Mouse (Mus musculus) left cerebral cortex, postnatal 10 days (tissue): ENCODE data around the gene Bbs9. TPM values are rescaled to one million over a fixed set of nuclear protein-coding genes. Genes with fewer than 3 reads are reported as not detected.

Experiments
- DNase-seq, 2 experiments: peaks; one replicate each; pipeline ENCODE4 v3.0.0; 2021 to 2022; ENCODE audit warnings: low spot score in 2 of 2, mixed read lengths in 1 of 2; ENCODE audit errors: extremely low spot score in 1 of 2
- intact Hi-C: fragments of 180-260 bp; cut with DNase I; formaldehyde crosslinking; loops from one replicate; pipeline ENCODE4 v1.15.1; 2025
- total RNA-seq, 2 experiments: library from RNA; stranded (reverse); gene quantifications; 2 replicates each; pipeline ENCODE4 v1.2.3; 2021

Bbs9 gene
- total RNA-seq, 2 experiments from 2014 or later: 27.8 to 28.6 TPM

DNA sequence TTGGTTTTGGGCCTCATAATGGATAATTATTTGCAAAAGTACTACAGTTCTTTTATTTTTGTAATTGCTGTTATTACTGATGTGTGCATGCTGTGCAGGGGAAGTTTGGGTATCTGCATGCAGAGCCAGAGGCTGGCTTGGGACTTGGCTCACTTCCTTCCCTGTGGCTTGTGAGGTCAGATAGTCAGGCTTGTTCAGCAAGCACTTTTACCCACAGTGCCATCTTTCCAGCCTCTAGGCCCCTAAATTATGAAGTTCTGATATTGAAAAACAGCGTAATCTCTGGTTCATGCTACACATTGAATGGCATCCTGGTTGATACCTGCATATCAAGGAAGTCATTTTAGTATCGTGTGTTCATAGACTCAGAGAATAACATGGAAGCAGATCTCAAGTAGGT, 197.4 kb downstream of the Bbs9 start:
- no peak for DNase-seq
- intact Hi-C loops: no loop called here

GRCm38 (mm10) chr9:22677132-22677829, 201.8 kb downstream of the Bbs9 start:
- no peak for DNase-seq
- intact Hi-C loops: no loop called here

GRCm38 (mm10) chr9:22677997-22678396, 202.5 kb downstream of the Bbs9 start:
- intact Hi-C loops: no loop called here
- DNase-seq: no peak

- intact Hi-C loops: no loop called here
Measured at GRCm38 (mm10) chr9:22678496-22678895, 203.0 kb downstream of the Bbs9 start.

DNA sequence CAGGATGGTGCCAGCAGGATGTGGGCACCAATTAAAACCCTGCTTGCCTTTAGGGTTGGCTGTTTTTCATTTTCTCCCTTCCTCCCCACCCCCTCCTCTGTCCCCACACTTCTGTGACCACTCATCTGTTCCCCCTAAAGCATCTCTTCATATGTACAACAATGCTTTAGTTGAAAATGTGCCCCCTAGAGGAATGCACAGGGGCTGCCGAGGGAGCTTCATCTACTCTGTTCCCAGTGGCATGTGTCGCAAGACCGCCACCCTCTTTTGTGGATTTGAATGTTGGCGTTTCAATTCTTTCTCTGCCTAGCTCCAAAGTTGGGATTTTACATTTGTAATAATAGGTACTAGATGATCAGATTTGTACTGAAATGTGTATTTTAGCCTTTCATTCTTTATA, 204.0 kb downstream of the Bbs9 start:
- intact Hi-C loops: no loop called here
- DNase-seq: no peak

More at GRCm38 (mm10) chr9:22678496-22678895, 203.0 kb downstream of the Bbs9 start:
- DNase-seq: no peak

DNA sequence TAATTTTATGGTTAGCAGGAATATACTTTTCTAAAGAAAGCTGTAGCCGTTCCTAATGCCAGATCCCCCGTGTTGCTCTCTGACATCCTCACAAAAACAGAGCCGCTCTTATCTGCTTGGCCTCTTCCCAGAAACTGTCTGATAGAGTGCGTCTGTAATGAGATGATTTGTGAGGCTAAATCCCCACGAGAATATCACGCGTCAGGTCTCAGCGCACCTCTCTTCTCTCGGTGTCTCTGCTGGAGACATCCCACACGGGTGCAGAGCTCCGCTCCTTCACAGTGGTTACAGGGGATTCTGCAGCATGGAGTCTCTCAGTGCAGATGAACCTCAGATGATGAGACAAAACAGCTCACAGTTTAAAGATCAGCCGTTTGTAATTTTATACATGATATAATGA, 204.5 kb downstream of the Bbs9 start:
- no peak for DNase-seq
- intact Hi-C loops: no loop called here

DNA sequence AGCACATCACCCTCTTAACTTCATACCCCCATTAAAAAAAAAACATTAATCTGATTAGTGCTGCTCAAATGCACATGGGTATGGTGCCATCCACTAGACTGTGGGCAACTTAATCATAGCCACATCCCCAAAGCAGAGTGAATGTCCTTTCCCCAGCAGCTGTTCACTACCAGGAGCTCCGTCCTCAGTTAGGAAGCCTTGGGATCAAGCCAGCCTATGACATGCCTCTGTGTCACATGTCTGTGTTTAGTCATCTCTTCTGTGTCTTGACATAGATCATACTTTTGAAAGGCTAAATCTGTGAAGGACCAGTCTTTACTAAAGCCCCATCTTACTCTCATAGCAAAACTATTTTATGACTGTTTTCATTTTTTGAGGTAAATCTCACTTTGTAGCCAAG, 205.0 kb downstream of the Bbs9 start:
- no peak for DNase-seq
- intact Hi-C loops: no loop called here

- intact Hi-C loops: no loop called here
- DNase-seq: no peak
Measured at GRCm38 (mm10) chr9:22683786-22684185, 208.3 kb downstream of the Bbs9 start.

- intact Hi-C loops: no loop called here
- no peak for DNase-seq
Measured at GRCm38 (mm10) chr9:22686765-22687472, 211.4 kb downstream of the Bbs9 start.

DNA sequence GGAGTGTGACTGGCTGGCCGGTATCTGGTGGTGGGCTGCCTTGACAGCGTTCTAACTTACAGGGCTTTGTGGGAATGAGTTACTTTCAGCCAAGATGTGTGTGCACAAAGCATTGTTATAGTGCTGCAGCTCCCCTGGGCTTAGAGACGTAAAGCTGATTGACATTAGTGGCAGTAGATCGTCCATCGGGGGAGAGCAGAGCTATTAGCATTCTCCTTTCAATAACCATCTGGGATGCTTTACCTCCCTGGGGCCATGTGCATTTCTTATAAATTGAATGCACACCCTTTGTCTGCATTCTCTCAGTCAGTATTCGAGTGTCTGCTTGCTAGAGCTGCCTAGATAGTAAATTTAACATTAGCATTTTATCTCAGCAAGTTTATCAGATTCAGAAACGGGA, 214.7 kb downstream of the Bbs9 start:
- intact Hi-C loops: no loop called here
- no peak for DNase-seq

DNA sequence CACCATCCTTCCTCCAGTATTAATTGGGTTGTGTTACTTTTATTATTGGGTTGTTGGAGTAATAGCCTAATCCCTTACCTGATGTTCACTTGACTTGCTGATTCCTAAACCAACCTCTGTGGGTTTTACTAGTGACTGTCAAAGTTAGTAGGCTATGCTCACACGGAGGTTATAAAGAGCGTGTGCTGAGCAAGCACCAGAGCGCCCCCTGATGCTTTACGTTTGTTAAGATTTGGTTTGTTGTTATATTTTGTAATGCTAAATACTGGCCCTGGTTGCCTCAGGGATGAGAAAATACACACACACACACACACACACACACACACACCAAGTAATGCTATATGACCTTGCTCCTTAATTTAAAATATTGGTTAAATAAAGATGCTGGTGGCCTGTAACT, 219.9 kb downstream of the Bbs9 start:
- no peak for DNase-seq
- intact Hi-C loops: no loop called here

DNA sequence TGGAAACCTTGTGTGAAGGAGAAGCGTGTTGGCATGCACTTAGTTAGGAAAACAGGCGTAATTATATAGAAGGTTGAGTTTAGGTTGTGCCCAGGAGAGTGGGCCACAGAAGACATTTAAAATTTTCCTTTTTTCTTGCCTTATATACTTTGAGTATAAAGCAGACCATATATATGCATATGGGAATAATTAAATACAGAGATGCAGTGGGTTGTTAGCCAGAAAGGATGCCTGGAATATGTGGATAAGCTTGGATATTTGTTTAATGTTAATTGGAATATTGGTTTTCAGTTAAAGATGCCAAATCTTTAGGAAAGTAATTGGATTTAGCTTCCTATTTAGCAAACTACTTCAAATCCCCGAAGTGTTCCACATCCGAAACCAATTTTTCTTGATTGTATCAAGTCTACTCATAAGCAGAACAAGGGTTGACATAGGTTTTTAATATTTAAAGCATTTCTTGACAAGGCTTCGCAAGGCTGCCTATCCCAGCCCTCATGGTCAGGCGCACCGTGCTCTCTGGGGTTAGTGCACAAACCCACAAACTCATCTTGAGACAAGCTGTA, 221.4 kb downstream of the Bbs9 start:
- no peak for DNase-seq
- intact Hi-C loops: no loop called here

GRCm38 (mm10) chr9:22697811-22698210, 222.3 kb downstream of the Bbs9 start:
- DNase-seq: no peak
- intact Hi-C loops: no loop called here

- intact Hi-C loops: no loop called here
- DNase-seq: no peak
Measured at GRCm38 (mm10) chr9:22698501-22698900, 223.0 kb downstream of the Bbs9 start.

- no peak for DNase-seq
- intact Hi-C loops: loop anchor here (10.0 kb wide), 3 partner anchors 147 to 553 kb away; no protein-coding TSS in a partner anchor
Measured at GRCm38 (mm10) chr9:22702065-22702611, 226.6 kb downstream of the Bbs9 start.

DNA sequence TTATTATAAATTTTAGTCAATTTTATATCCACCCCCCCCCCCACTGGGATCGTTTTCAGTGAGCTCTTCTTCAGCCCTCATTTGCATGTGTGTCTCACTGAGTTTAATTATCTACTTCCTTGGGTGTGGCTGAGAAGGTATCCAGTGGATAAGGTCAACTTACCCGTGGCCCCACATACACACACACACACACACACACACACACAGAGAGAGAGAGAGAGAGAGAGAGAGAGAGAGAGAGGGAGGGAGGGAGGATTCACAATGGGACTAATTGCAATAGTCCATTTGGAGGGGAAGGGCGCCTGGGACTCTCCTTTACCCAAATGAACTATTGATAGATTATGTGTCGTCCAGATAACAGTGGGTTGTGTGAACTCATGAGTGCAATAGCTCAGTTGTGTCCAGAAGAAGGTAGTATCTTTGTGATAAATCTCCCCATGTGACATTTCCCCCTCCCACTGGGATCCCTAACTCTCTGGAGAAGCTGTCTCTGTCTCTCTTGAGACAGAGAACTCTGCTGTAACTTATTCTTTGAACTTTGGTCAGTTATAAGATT, 227.4 kb downstream of the Bbs9 start:
- intact Hi-C loops: loop anchor here (10.0 kb wide), 3 partner anchors 148 to 552 kb away; no protein-coding TSS in a partner anchor
- DNase-seq: no peak

DNA sequence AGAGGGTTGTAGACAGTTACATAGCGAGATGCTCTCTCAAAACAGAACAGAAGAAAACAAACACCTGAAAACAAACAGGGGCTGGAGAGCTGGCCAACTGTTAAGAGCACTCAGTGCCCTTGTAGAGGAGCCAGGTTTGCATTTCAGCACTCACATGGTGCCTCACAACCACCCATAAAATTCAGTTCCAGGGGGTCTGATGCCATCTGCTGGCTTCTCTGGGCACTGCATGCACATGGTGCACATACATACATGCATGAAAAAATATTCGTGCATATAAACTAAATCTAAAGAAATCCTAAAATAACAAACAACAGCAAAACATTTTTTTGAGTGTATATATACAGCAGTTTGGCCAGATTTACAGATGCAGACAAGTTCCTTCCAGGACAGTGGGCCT, 228.0 kb downstream of the Bbs9 start:
- intact Hi-C loops: loop anchor here (10.0 kb wide), 3 partner anchors 149 to 551 kb away; no protein-coding TSS in a partner anchor
- no peak for DNase-seq

GRCm38 (mm10) chr9:22707166-22707913, 231.8 kb downstream of the Bbs9 start:
- intact Hi-C loops: loop anchor here (10.0 kb wide), 3 partner anchors 153 to 547 kb away; no protein-coding TSS in a partner anchor
- DNase-seq: no peak
